Mouse (Mus musculus) midbrain, embryonic 10.5 days (tissue): ENCODE measurements around the gene Olfr167. TPM values are rescaled to one million over a fixed set of nuclear protein-coding genes. Genes with fewer than 3 reads are reported as not detected.
"Not testable (repeated sequence)": the region's sequence is repeated elsewhere in the genome, so short reads cannot be mapped to it uniquely, and the experiment has no call there.

Experiments used
- DNase-seq: peaks from one replicate; pipeline ENCODE4 v3.0.0-alpha.2; 2017; ENCODE audit warnings: low spot score
- H3K27ac ChIP-seq: fragments of 300-500 bp; sonication (generic); replicated peaks from 2 replicates; pipeline ENCODE4 v1.5.1; 2016; ENCODE audit warnings: mild to moderate bottlenecking
- H3K27me3 ChIP-seq: fragments of 300-500 bp; sonication (generic); 2 replicates; pipeline ENCODE4 v1.6.1; 2016; ENCODE audit warnings: low read depth, mild to moderate bottlenecking; ENCODE audit not compliant: poor library complexity, severe bottlenecking
- H3K36me3 ChIP-seq: fragments of 300-500 bp; sonication (generic); 2 replicates; pipeline ENCODE4 v1.6.1; 2016; ENCODE audit warnings: mild to moderate bottlenecking, moderate library complexity
- H3K4me1 ChIP-seq: fragments of 300-500 bp; sonication (generic); 2 replicates; pipeline ENCODE4 v1.6.1; 2016
- H3K4me3 ChIP-seq: fragments of 300-500 bp; sonication (generic); 2 replicates; pipeline ENCODE4 v1.5.1; 2016; ENCODE audit warnings: mild to moderate bottlenecking, moderate library complexity
- H3K9me3 ChIP-seq: fragments of 300-500 bp; sonication (generic); replicated peaks from 2 replicates; pipeline ENCODE4 v1.6.1; 2016; ENCODE audit warnings: mild to moderate bottlenecking
- WGBS: fragments of 180-500 bp; shearing (Covaris S2); methylation state at CpG from one replicate; pipeline ENCODE4 v1.1.7; 2016; 5-methylcytosine and 5-hydroxymethylcytosine counted together
- polyA plus RNA-seq: library from polyadenylated mRNA; unstranded; fragments of >200 nt; fragmentation: Nextera tagmentation; extraction: Ambion mirVana; gene quantifications from 2 replicates; pipeline ENCODE4 v1.2.1, GENCODE M21; 2016

Gene Olfr167
- not detected in 2 replicates for polyA plus RNA-seq

DNA sequence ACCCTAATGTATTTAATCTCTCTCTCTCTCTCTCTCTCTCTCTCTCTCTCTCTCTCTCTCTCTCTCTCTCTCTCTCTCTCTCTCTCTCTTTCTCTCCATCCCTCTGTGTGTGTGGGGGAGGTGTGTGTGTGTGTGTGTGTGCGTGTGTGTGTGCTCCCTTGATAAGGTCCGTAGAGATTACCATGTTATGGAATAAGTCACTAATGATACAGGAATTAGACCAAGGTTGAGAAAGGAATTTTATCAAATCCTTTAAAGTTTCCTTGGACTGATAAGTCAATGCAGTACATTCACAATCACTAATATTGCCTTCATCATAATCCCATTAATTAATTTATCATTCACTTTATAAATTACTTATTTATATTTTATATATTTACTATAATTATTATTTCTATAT, at the start of gene Olfr167:
Olfr167 (minus strand) TSS at position 101 of the 400 bp plus-strand sequence.
- no peaks in the 10 kb centered on the region for H3K4me1 ChIP-seq

GRCm38 (mm10) chr16:19571709-19572108, 49.6 kb upstream of the Olfr167 start, which contains the start of gene Olfr169:
Olfr169 (minus strand) TSS chr16:19571809.
- H3K4me1 ChIP-seq, H3K36me3 ChIP-seq, DNase-seq, H3K27ac ChIP-seq, H3K27me3 ChIP-seq, H3K9me3 ChIP-seq, H3K4me3 ChIP-seq: not testable (repeated sequence)
- 93% methylated on average over 2 of the region's 2 CpGs for WGBS

More for the DNA sequence above, at the start of gene Olfr167:
- H3K4me3 ChIP-seq = no peak within 1 kb of the TSS
- H3K27ac ChIP-seq = no peak within 1 kb of the TSS
- no peaks in the 10 kb centered on the region for H3K36me3 ChIP-seq
- DNase-seq = no peak
- 93% methylated on average over 2 of the region's 2 CpGs for WGBS
- H3K27me3 ChIP-seq = no peaks in the 10 kb centered on the region
- no peaks in the 10 kb centered on the region; the same call in 1 of the 2 replicates for H3K9me3 ChIP-seq

DNA sequence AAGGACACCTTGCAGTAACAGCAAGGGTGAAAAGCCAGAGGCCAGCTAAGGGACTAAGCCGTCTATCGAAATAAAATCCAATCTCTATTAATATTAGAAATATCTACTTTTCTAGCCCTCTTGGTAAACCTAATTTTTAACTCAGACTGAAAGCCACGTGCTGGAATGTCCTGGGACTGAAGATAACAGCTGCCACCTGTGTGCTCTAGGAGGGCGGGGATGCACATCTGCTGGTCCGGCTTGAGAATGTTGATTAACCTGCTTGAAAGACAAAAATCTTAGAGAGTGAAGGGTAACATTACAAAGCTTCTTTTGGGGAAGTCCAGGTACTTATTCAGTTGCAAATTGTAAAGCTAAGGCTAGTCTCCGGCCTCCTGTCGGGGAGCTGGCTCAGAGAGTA, 31.4 kb upstream of the Olfr167 start:
- WGBS = 86% methylated on average over 7 of the region's 7 CpGs
- not testable (repeated sequence) for H3K27ac ChIP-seq

DNA sequence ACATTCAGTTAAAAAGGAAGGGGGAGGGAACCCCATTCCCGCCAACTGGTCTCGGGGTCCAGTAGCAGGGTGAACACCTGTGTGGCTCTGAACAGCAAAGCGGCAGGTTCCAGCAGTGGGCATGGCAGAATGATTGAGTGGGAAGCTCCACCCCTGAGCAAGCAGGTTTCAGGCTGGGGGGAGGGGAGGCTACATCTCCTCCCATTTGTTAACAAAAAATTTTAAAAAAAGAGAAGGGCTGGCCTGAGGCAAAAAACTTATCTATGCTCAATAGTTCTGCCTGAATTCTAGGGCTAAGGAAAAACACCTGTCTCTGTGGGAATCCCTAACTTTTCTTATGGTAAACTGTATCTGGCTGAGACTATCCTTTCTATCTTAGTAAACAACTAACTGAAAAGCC, 30.2 kb upstream of the Olfr167 start:
- H3K9me3 ChIP-seq = peaks cover 17% of the 10 kb centered on the region
- WGBS = 92% methylated on average over 3 of the region's 3 CpGs
- not testable (repeated sequence) for H3K4me3 ChIP-seq, H3K27me3 ChIP-seq, H3K27ac ChIP-seq, DNase-seq, H3K36me3 ChIP-seq, H3K4me1 ChIP-seq

More for the DNA sequence above, 31.4 kb upstream of the Olfr167 start:
- not testable (repeated sequence) for H3K36me3 ChIP-seq, H3K27me3 ChIP-seq, DNase-seq, H3K4me3 ChIP-seq, H3K4me1 ChIP-seq
- H3K9me3 ChIP-seq = peaks cover 17% of the 10 kb centered on the region

DNA sequence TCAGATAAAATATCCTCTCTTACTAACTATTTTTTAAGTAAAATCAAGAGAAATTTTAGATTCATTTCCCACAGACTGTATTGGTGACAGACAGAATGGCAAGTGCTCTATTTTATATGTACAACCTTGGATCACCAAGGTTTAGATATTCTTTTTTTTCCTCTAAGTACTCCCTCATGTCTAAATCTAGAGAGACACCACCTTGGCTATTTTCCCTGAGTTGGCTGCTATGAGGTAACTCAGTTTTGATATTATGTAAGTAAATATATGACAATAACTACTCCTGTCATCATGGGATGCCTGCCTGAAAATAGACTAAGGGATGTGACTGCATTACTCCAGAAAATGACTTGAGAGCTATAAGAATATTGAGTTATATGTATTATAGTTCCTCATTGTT, 13.4 kb upstream of the Olfr167 start, which contains the start of gene Olfr168:
Olfr168 (minus strand) TSS at position 101 of the 400 bp plus-strand sequence.
- Histone ChIP-seq H3K27me3 (no peaks in the 10 kb centered on the region), H3K4me1 (no peaks in the 10 kb centered on the region), H3K36me3 (no peaks in the 10 kb centered on the region), H3K27ac (no peak within 1 kb of the TSS), H3K4me3 (no peak within 1 kb of the TSS), H3K9me3 (peaks cover 5% of the 10 kb centered on the region; the same call in 1 of the 2 replicates)
- DNase-seq = no peak

- no peaks in the 10 kb centered on the region for H3K27me3 ChIP-seq
- no peak within 1 kb of the TSS for H3K27ac ChIP-seq
- H3K4me1 ChIP-seq = no peaks in the 10 kb centered on the region
- DNase-seq = no peak
- H3K36me3 ChIP-seq = no peaks in the 10 kb centered on the region
- peaks cover 17% of the 10 kb centered on the region; the same call in 1 of the 2 replicates for H3K9me3 ChIP-seq
- no peak within 1 kb of the TSS for H3K4me3 ChIP-seq
These were observed 38.7 kb downstream of the Olfr167 start, which contains the start of gene Olfr166 for GRCm38 (mm10) chr16:19483394-19483793. Olfr166 (plus strand) TSS chr16:19483694.

DNA sequence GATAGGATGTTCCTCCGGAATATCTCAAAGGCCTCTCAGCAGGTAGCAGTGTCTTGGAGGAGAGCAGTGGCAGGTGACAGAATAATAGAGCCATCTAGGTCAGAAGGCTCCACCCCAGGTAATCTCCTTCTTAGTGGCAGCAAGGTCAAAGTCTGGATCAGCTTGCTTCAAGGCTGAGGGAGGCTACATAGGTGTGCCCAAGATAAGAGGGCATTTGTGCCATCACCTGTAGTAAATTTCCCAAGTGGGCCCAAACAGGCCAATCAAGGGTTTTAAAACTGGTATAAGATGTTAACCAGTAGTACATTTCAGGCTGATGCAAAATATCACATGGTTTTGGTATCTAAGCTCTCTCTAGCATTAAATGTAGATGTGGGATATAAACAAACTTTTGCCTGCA, 57.7 kb downstream of the Olfr167 start:
- H3K27ac ChIP-seq = no peak overlapping the region
- H3K9me3 ChIP-seq = 0 out of 2 replicates have a peak, but pooled peaks cover 3% of the 10 kb centered on the region
- no peaks in the 10 kb centered on the region for H3K4me1 ChIP-seq
- no peaks in the 10 kb centered on the region for H3K36me3 ChIP-seq
- WGBS = 82% methylated on average over 1 of the region's 1 CpGs
- DNase-seq = no peak
- no peaks in the 10 kb centered on the region for H3K27me3 ChIP-seq
- no peak overlapping the region for H3K4me3 ChIP-seq

Other genes with a start within 250 kb of the Olfr167 start
- gene Olfr164, start 208.2 kb downstream of the Olfr167 start, polyA plus RNA-seq = not detected in 2 replicates
- not detected in 2 replicates for gene Olfr165, start 99.1 kb downstream of the Olfr167 start, polyA plus RNA-seq
- gene Olfr166, start 38.6 kb downstream of the Olfr167 start, polyA plus RNA-seq = not detected in 2 replicates
- not detected in 2 replicates for gene Olfr168, start 13.3 kb upstream of the Olfr167 start, polyA plus RNA-seq
- not detected in 2 replicates for gene Olfr169, start 49.5 kb upstream of the Olfr167 start, polyA plus RNA-seq
- not detected in 2 replicates for gene Olfr170, start 89.6 kb upstream of the Olfr167 start, polyA plus RNA-seq
- not detected in 2 replicates for gene Olfr171, start 107.7 kb upstream of the Olfr167 start, polyA plus RNA-seq
- 0.04 TPM in 1 of 2 replicates, not detected in the other for gene Lamp3, start 184.1 kb upstream of the Olfr167 start, polyA plus RNA-seq
- gene B3gnt5, start 237.9 kb upstream of the Olfr167 start, polyA plus RNA-seq = 43.2 and 43.4 TPM in 2 replicates